Mouse (Mus musculus) liver, embryonic 14.5 days (tissue): ENCODE measurements around the gene 2610528A11Rik.

Experiments used
- CTCF ChIP-seq: IDR thresholded peaks from 2 replicates; pipeline ENCODE4 v1.5.1; 2016; ENCODE audit warnings: antibody characterized with exemption, low read depth, control low read depth
- EP300 ChIP-seq: IDR thresholded peaks from 2 replicates; pipeline ENCODE4 v1.6.1; 2016; ENCODE audit warnings: antibody characterized with exemption, low read depth

- TF ChIP-seq CTCF, result no peak
- no peak for TF ChIP-seq EP300
These were observed 11.3 kb downstream of the 2610528A11Rik start for GRCm38 (mm10) chr14:37102484-37102883.
